Mouse (Mus musculus): ENCODE measurements around the gene Pet100.

DNA sequence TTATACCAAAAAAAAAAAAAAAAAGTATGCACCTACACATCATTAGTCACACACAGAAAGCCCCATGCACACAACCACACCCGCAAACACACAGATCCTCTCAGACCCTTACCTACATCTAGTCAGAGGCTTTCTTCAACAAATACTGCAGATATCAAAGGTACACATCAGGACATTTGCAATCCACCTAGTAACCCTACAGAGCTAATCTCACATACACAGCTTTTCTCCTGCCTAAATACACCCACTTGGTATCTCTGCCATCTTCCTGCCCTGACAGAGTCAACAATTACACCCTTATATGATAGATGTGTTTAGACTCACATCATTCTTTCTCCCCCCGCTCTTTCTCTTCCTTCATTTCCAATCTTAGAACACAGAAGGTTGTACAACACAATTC lies 34.9 kb upstream of the Pet100 start:
- TF ChIP-seq CTCF (IDR thresholded peaks at IDR 0.05) (no peak), EP300 (IDR thresholded peaks at IDR 0.05) (no peak)

Data from lung, postnatal 0 days (tissue).